Mouse (Mus musculus) cortical plate, adult 2 months (tissue): Measurements from ENCODE around the gene Metrn.

Source experiments
- CTCF ChIP-seq: fragments of 200-500 bp; IDR thresholded peaks from 2 replicates; pipeline ENCODE4 v1.5.1; 2011; ENCODE audit warnings: mild to moderate bottlenecking, control low read depth, low read length; ENCODE audit not compliant: insufficient read depth; ENCODE audit errors: extremely low read depth
- POLR2A ChIP-seq: fragments of 200-500 bp; IDR thresholded peaks from 2 replicates; pipeline ENCODE4 v1.6.1; 2011; ENCODE audit warnings: mild to moderate bottlenecking, low read length, control low read depth; ENCODE audit not compliant: insufficient read depth; ENCODE audit errors: extremely low read depth

DNA sequence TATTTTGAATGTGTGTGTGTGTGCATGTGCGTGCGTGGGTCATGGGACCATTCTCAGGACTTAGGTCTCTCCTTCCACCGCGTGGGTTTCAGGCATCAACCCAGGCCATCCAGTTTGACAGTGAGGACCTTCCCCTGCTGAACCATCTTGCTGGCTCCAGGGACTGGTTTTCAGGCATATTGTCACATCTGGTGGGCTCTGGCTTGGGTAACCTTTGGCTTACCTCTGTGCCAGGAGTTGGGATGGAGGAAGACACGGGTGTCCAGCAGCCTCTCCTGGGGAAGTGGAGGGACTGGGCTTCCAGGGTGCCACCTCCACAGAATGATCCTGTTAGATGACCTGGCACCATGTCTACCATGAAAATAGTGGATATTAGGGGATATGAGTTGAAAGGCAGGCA is 19.0 kb downstream of the Metrn start:
- TF ChIP-seq CTCF (no peak), POLR2A (no peak)
